Mouse (Mus musculus): ENCODE data around the gene Crygd.

- TF ChIP-seq POLR2A (IDR thresholded peaks at IDR 0.05; ENCODE audit: low read depth, low read length): no peak
- no peak for TF ChIP-seq CTCF (IDR thresholded peaks at IDR 0.05; ENCODE audit: extremely low read depth, insufficient read depth, insufficient read length, insufficient replicate concordance)
Measured at GRCm38 (mm10) chr1:65090370-65090769, 27.1 kb upstream of the Crygd start.
